Mouse (Mus musculus) brown adipose tissue, adult 24 weeks (tissue): ENCODE measurements around the gene Umodl1. TPM values are rescaled to one million over a fixed set of nuclear protein-coding genes. Genes with fewer than 3 reads are reported as not detected.

ENCODE experiments used
- H3K27ac ChIP-seq: fragments of 200-500 bp; replicated peaks from 2 replicates; pipeline ENCODE4 v1.5.1; 2012; ENCODE audit warnings: low read depth, mild to moderate bottlenecking, low read length
- H3K4me1 ChIP-seq: fragments of 200-500 bp; 2 replicates; pipeline ENCODE4 v1.6.1; 2012; ENCODE audit warnings: low read length, mixed read lengths; ENCODE audit not compliant: control insufficient read depth, insufficient read depth, insufficient read length
- H3K4me3 ChIP-seq: fragments of 200-500 bp; 2 replicates; pipeline ENCODE4 v1.5.1; 2012; ENCODE audit warnings: low read depth, mild to moderate bottlenecking, low read length, moderate library complexity; ENCODE audit not compliant: insufficient read depth
- polyA plus RNA-seq: library from polyadenylated mRNA; stranded (reverse); fragments of >200 nt; gene quantifications from 2 replicates; pipeline ENCODE4 v1.2.4, GENCODE M21; 2012; ENCODE audit not compliant: missing spikeins, insufficient read depth, insufficient read length

The Umodl1 gene
- polyA plus RNA-seq, 1 experiment, result not detected

DNA sequence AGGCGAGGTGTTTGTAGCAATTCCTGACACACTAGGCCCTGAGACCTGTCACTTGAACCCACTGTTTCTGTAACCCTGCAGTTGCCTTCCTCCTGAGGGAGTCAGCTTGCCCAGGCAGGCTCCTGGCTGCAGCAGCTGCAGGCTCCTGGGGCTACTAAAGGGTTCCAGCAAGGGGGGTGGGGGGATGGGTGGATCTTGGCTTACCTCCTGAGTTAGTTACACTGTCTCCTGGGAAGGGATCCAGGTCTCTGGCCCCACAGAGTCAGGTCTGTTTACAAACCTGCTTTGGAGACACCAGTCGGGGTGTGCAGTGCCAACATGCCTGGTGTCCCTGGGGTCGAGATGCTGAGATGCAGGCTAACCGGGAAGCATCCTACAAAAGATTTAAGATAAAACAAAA lies 15.5 kb downstream of the Umodl1 start:
- H3K4me1 ChIP-seq, result no peaks in the 10 kb centered on the region
- no peak overlapping the region for H3K27ac ChIP-seq
- H3K4me3 ChIP-seq, result no peak overlapping the region

DNA sequence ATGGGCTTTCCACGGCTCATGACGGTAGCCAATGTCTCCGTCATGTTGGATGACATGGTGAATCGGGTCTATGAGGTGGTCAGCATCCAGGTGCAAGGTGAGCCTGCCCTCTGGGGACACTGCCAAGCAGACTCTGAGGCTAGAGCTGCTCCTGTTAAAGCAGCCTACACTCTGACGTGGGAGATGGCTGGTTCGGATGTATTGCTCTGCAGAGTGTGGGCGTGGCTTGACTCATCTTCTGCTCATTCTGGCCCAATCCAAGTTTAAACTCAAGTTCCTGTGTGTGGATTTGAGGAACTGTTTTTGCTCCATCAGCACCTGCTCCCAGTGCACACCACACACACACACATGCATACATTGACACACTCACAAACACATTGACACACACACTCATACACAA lies 17.4 kb downstream of the Umodl1 start:
- Histone ChIP-seq H3K27ac (no peak overlapping the region), H3K4me3 (no peak overlapping the region), H3K4me1 (no peaks in the 10 kb centered on the region)

DNA sequence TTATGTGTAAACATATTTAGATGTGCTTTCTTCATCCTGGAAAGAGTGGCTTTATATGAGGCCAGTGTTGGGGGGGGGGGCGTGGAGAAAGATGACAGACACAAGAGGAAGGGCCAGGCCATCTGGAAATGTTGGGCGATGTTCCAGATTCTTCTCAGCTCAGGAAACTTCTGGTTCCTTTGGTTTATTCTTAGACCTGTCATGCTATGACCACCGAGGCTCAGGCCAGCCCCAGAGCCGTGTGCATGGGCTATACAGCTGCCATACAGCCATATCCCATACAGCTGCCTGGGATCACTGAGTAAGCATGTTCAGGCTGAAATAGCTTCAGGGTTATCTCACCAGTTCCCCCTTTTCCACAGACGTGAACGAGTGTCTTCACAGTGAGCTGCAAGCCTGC lies 18.9 kb downstream of the Umodl1 start:
- no peak overlapping the region for H3K27ac ChIP-seq
- H3K4me1 ChIP-seq, result no peaks in the 10 kb centered on the region
- no peak overlapping the region for H3K4me3 ChIP-seq

DNA sequence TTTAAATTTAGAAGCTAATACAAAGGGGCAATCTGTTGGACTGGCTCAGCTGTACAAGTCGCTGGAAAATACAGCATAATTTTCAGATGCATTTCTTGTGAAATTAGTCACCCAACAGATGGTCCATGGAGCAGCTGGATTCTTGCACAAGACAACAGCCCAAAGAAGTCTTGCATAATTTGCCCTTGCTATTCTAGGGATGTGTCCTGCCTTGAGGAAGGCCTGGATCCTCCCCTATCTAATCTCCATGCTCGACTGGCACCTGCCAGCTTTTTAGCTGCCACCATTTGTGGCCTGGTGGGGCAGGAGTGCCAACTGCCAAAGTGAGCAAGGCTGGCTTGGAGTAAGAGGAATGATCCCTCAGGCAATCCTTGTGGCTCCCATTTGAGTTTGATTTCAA lies 22.9 kb downstream of the Umodl1 start:
- no peak overlapping the region for H3K4me3 ChIP-seq
- no peaks in the 10 kb centered on the region for H3K4me1 ChIP-seq
- no peak overlapping the region for H3K27ac ChIP-seq

DNA sequence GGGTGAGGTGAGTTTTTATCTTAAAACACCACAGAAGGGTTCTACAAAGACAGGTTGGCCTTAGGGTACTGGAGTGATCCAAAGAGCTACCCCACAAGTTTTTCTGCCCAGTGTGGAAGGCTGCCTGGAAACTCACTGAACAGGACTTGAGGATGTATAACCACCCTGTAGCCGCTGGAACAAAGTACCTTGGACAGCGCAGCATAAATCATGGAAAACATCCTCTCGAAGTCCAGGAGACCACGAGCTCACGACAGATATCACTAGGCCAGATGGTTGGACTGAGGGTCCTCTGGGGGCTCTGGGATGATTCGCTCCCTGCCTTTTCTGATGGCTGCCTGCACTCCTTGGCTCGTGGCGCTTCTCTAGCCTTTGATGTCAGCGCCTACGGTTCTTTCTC lies 24.1 kb downstream of the Umodl1 start:
- Histone ChIP-seq H3K4me1 (no peaks in the 10 kb centered on the region), H3K4me3 (no peak overlapping the region), H3K27ac (no peak overlapping the region)

DNA sequence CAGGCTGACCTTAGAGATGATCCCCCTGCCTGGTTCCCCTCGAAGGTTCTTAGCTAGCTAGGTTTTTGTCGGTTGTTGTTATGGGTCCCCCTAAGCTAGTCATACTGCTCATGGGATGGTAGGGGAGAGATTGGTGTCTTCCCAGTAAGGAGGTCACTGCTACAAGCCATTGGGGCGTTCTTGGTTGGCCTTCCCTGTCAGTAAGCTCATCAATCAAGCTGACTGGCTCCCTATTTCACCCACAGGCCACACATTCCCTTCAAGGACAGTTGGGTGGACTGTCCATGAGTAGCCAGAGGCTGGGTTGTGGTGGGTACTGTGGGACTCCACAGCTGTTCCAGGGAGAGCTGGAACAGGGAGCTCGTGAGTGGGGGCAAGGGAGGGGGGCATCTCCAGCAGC lies 29.1 kb downstream of the Umodl1 start:
- H3K4me1 ChIP-seq, result no peaks in the 10 kb centered on the region
- H3K4me3 ChIP-seq, result no peak overlapping the region

DNA sequence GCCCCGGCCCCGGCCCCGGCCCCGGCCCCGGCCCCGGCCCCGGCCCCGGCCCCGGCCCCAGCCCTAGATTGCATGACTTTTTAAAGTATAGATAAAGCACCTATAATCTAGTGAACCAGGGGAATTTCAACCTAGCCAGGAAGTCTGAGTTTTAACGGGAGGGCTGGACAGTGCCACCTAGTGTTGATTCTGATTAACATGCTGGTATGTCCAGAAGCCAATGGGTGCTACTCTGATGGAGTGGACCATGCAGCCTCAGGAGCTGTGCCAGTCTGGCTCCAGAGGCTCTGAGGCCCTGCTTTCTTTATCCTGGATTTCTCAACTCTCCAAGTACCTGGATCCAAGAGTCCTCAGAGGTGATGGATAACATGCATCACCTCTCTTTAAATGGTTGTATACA lies 35.8 kb downstream of the Umodl1 start:
- Histone ChIP-seq H3K27ac (no peak overlapping the region), H3K4me1 (no peaks in the 10 kb centered on the region), H3K4me3 (no peak overlapping the region)

More for the DNA sequence above, 29.1 kb downstream of the Umodl1 start:
- H3K27ac ChIP-seq, result no peak overlapping the region

DNA sequence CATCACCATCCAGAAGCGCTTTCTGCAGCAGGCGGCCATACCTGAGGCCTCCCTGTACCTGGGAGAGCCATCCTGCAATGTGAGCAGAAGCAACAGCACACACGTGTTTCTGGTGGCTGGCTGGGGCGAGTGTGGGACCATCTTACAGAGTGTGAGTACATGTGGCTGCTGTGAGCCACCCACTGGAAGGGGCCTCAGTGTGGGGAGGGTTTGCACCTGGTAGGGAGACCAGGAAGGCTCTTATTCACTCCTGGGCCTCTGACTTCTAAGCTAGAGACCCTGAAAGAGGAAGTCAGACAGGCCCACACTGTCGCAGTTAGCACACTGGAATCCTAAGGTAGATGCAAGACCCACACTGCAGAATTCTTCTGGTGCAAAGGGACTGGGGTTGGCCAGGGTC lies 41.9 kb downstream of the Umodl1 start:
- no peaks in the 10 kb centered on the region for H3K4me1 ChIP-seq
- no peak overlapping the region for H3K4me3 ChIP-seq
- no peak overlapping the region for H3K27ac ChIP-seq

DNA sequence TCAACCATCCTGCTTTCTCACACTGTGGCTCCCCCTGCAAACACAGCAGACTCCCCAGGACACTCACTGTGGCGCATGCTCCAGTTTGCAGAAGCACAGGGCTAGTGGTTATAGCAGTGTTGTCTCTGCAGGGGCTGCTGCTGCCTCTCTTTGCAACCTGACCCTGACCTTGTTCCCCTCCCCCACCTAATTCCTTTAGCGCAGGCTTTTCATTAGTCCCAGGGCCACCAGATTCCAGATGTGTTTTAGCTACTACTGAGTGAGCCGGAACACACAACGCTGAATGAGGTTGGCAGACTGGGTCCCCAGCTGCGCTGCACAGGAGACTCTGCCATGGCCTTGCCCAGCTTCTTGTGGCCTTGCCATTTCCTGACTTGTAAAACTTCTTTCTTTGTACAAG lies 46.5 kb downstream of the Umodl1 start:
- Histone ChIP-seq H3K4me1 (no peaks in the 10 kb centered on the region), H3K27ac (no peak overlapping the region), H3K4me3 (no peak overlapping the region)

DNA sequence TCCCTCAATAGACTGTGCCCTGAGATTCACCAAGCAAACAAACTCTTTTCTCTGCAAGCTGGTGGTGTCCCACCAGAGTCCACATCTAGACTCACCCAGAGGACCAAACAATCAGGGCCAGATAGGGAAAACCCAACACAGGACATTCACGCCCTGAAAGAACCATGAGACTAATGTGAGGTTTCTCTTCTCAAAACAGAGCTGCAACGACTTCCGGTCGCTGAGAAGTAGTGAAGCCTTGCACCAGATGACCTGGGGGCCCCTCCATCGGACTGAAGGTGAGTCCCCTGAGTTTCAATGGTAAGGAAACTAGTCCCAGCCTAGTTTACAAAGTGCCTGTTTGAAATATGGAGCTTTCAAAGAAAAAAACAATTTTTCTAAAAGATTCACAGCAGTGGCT lies 48.2 kb downstream of the Umodl1 start:
- no peak overlapping the region for H3K27ac ChIP-seq
- no peaks in the 10 kb centered on the region for H3K4me1 ChIP-seq
- H3K4me3 ChIP-seq, result no peak overlapping the region

DNA sequence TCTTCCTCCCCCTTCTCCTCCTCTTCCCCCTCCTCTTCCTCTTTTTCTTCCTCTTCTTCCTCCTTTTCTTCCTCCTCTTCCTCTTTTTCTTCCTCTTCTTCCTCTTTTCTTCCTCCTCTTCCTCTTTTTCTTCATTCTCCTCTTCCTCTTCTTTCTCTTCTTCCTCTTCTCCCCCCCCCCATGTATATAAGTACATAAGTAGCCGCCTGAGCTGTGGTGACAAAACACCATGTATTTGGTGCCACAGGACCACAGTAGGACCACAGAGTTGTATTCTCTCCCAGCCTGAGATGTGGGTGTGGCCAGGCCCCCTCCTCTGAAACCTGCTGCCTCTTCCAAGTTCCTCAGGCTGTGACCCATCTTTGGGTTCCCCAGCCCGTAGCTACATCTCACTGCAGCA lies 50.8 kb downstream of the Umodl1 start:
- Histone ChIP-seq H3K27ac (no peak overlapping the region), H3K4me1 (no peaks in the 10 kb centered on the region), H3K4me3 (no peak overlapping the region)

DNA sequence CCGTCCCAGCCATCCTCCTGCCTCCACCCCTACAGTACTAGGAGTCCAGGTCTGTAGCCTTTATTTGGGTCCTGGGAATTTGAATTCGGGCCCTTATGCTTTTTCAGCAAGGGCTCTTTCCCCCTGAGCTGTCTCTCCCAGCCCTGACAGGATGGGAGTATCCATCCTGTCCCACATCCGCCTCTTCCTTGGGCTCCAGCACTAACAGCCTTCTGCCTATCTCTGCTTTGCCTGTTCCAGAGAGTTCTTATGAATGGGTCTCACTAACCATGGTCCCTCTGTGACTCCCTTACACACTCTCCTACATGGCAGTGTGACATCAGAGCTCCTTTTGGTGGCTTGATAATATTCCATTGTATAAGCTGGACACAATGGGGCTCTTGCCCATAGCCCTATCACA lies 52.9 kb downstream of the Umodl1 start:
- Histone ChIP-seq H3K27ac (no peak overlapping the region), H3K4me1 (no peaks in the 10 kb centered on the region), H3K4me3 (no peak overlapping the region)

DNA sequence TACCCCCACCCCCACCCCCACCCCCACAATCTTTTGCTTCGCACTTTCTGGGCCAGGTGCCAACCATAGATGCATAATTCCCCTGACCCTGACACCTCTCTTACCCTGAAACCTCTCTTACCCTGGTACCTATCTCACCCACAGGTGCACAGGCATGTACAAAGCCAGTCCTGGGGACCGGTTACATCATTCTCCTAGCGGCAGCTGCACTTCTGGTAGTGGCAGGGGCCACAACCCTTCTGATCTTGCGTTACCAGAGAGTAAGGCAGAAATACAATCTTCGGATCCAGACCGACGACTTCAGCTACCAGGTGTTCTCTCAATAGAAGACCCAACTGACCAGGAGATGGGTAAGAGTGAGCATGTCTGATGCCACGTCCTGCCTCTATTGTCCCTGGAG lies 54.0 kb downstream of the Umodl1 start:
- no peak overlapping the region for H3K4me3 ChIP-seq
- H3K27ac ChIP-seq, result no peak overlapping the region
- no peaks in the 10 kb centered on the region for H3K4me1 ChIP-seq

DNA sequence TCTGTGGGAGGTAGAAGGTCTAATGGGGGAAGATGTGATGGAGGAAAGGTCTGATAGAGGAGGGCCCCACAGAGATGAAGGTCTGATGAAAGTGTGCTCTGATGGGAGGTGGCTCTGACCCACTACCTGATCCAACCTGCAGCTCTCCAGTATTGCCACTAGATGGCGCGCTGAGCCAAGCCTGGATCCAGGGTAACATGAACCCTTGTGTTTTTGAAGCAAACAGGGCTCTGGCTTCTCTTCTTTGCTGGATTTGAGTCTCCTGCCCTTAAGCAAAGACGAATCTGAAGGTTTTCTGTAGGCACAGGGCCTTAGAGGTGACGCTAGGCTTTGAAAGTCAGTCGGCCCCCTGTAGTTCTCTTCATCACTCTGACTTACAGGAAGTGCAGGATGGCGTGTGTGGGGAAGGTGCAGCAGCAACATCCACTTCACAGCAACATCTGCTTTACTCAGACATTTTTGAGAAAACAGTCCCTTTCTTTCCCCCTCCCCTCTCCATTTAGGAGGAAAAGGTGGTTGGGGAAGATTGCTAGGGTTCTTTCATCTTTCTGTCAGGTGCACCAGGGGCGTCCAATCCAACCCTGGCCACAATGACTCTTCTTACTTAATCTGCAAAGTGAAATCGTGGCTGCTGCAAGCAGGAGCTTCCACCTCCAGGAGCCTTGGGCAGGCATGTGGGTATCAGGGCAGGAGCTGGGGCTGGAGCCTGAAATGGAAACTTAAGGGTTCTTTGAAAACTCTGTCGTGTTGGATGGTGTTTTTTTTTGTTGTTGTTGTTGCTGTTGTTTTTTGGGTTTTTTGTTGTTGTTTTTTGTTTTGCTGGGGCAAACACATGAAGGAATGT lies 57.3 kb downstream of the Umodl1 start:
- Histone ChIP-seq H3K27ac (no peak overlapping the region), H3K4me3 (no peak overlapping the region), H3K4me1 (no peaks in the 10 kb centered on the region)

DNA sequence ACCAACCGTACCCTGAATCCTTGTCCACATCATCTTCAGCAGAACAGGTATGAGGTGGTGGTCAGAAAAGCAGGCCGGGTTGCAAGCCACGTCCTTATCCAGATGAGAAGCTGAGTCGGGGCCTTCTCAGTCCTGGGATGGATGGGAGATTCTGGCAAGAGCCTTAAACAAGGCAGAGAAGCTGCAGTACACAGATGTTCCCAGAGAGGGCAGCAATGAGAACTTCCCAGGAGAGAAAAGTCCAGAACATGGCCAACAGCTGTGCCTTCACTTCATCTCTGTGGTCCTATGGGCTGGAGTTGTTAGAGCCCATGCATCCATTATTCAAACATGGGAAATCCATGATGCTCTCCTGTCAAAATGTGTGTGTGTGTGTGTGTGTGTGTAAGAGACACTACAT lies 63.8 kb downstream of the Umodl1 start:
- H3K4me1 ChIP-seq, result peaks cover 13% of the 10 kb centered on the region; the same call in 1 of the 2 replicates
- H3K4me3 ChIP-seq, result no peak overlapping the region
- H3K27ac ChIP-seq, result no peak overlapping the region

DNA sequence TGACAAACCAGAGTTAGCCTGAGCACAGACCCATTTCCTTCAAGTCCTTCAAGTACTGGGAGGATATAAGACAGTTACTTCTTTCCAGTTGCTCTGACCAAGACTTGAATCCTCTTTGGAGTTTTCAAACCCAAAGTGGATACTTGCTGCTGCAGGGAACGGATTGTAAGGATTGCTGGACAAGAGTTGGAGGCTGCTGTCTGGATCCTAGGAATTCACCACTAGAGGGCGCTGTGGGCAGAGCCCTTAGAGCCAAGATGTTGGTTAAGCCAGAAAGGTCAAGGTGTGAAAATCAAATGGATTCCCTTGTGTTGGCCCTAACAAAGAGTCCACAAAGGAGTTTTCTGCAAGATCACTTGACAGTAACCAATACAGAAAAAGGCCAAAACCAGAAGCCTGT lies 65.1 kb downstream of the Umodl1 start:
- Histone ChIP-seq H3K27ac (peak overlapping the region; percentile 16; the same call in 1 of the 2 replicates), H3K4me3 (no peak overlapping the region), H3K4me1 (peaks cover 17% of the 10 kb centered on the region; the same call in 1 of the 2 replicates)
